Comparison of ENCODE assay signal across 14 mouse cellular contexts in genomic region chr11:117996066-117996465, GRCm38 (mm10). TPM values are rescaled to one million over a fixed set of nuclear protein-coding genes. Genes with fewer than 3 reads are reported as not detected.
A peak's percentile ranks its signal among the peaks of the same experiment; 100 is the strongest.
DNase-seq lines count a peak whose midpoint lies in the region; ATAC-seq and TF ChIP-seq lines count a peak whose summit lies in the region.
"Had no signal": no experiment of that assay in that cellular context is flagged by ENCODE, and none has a peak within 500 bp of the region (broad histone marks: within the 10 kb centered on the region; RNA-seq: fewer than 3 reads in every experiment).

No protein-coding gene starts in this region.

- no peak overlapping the region for H3K9ac ChIP-seq in forebrain, embryonic 16.5 days (replicated peaks; ENCODE audit: low read depth, low read length)
- H3K9ac ChIP-seq: forebrain, embryonic 13.5 days; liver, embryonic 13.5 days had no signal

- ATAC-seq in forebrain, embryonic 16.5 days, result no peak
- no peak for ATAC-seq in megakaryocyte progenitor cell, adult 5-6 weeks (replicated peaks; ENCODE audit: poor library complexity)
- ATAC-seq: forebrain, embryonic 13.5 days; intestine, postnatal 0 days had no signal

- no peak for TF ChIP-seq POLR2A in embryonic fibroblast, embryonic 13.5 days (IDR thresholded peaks at IDR 0.05; ENCODE audit: low read depth, low read length)
- no peak for TF ChIP-seq POLR2A in thymus, adult 2 months (IDR thresholded peaks at IDR 0.05; ENCODE audit: control insufficient read depth, extremely low read depth, insufficient read depth, low read length, poor library complexity)

- H3K4me1 ChIP-seq in forebrain, embryonic 10.5 days, result peaks cover 58% of the 10 kb centered on the region
- H3K4me1 ChIP-seq in forebrain, embryonic 16.5 days (replicated peaks; ENCODE audit: control insufficient read depth, insufficient read depth, low read length), result peaks cover 11% of the 10 kb centered on the region
- peaks cover 99% of the 10 kb centered on the region for H3K4me1 ChIP-seq in E14TG2a.4 (replicated peaks; ENCODE audit: low read depth, low read length)
- peaks cover 48% of the 10 kb centered on the region for H3K4me1 ChIP-seq in embryonic fibroblast, embryonic 13.5 days (ENCODE audit: control insufficient read depth, insufficient read depth, low read length)
- H3K4me1 ChIP-seq in thymus, adult 2 months (replicated peaks; ENCODE audit: control insufficient read depth, insufficient read depth, low read length), result peaks cover 35% of the 10 kb centered on the region

- no peaks in the 10 kb centered on the region for H3K9me3 ChIP-seq in forebrain, embryonic 10.5 days
- no peaks in the 10 kb centered on the region for H3K9me3 ChIP-seq in forebrain, embryonic 16.5 days (ENCODE audit: control insufficient read depth, low read length)
- no peaks in the 10 kb centered on the region for H3K9me3 ChIP-seq in E14TG2a.4 (ENCODE audit: low read length)
- H3K9me3 ChIP-seq: forebrain, embryonic 13.5 days; liver, embryonic 13.5 days had no signal

- H3K4me2 ChIP-seq in forebrain, embryonic 16.5 days (ENCODE audit: low read length), result no peak overlapping the region
- H3K4me2 ChIP-seq: forebrain, embryonic 13.5 days; liver, embryonic 13.5 days had no signal

- TF ChIP-seq CTCF in layer of hippocampus, adult 2 months (conservative IDR thresholded peaks at IDR 0.05), result no peak
- no peak for TF ChIP-seq CTCF in E14TG2a.4 (conservative IDR thresholded peaks at IDR 0.05; ENCODE audit: low read length)
- TF ChIP-seq CTCF in embryonic fibroblast, embryonic 13.5 days (IDR thresholded peaks at IDR 0.05; ENCODE audit: borderline replicate concordance, insufficient read depth, low read length), result no peak
- TF ChIP-seq CTCF in thymus, adult 2 months (IDR thresholded peaks at IDR 0.05; ENCODE audit: borderline replicate concordance, control insufficient read depth, extremely low read depth, insufficient read depth, low read length, poor library complexity), result no peak

- no peak for DNase-seq in forebrain, embryonic 10.5 days (ENCODE audit: extremely low spot score, low spot score)
- DNase-seq in layer of hippocampus, adult 2 months (ENCODE audit: low spot score in 2 of 2), result peak in 1 of 2 experiments; percentile 21
- no peak for DNase-seq in layer of hippocampus, adult 9-10 months (ENCODE audit: low spot score)
- no peak for DNase-seq in thymus, adult 2 months
- DNase-seq: cerebellum, adult 9-11 months; gastrocnemius, postnatal 36 days; liver, embryonic 13.5 days; lung, postnatal 4 days had no signal

- peaks cover 40% of the 10 kb centered on the region for H3K36me3 ChIP-seq in forebrain, embryonic 10.5 days (replicated peaks)
- peaks cover 2% of the 10 kb centered on the region; the same call in 1 of the 2 replicates for H3K36me3 ChIP-seq in forebrain, embryonic 16.5 days (ENCODE audit: control insufficient read depth, insufficient read depth)
- peaks cover 85% of the 10 kb centered on the region for H3K36me3 ChIP-seq in E14TG2a.4 (ENCODE audit: insufficient read depth, low read length)
- H3K36me3 ChIP-seq in thymus, adult 2 months (ENCODE audit: control insufficient read depth, insufficient read depth, low read length), result peaks cover 10% of the 10 kb centered on the region

- WGBS in forebrain, embryonic 10.5 days, result 30% methylated on average over 3 of the region's 3 CpGs
- WGBS in forebrain, embryonic 16.5 days, result 23% methylated on average over 3 of the region's 3 CpGs
- 93% methylated on average over 3 of the region's 3 CpGs for WGBS in thymus, adult 2 months

- no peak overlapping the region for H3K4me3 ChIP-seq in forebrain, embryonic 10.5 days
- no peak overlapping the region for H3K4me3 ChIP-seq in forebrain, embryonic 16.5 days (replicated peaks; ENCODE audit: low read length)
- H3K4me3 ChIP-seq in layer of hippocampus, adult 2 months, result no peak overlapping the region
- peak overlapping the region; percentile 52; the same call in 1 of the 2 replicates for H3K4me3 ChIP-seq in E14TG2a.4 (replicated peaks; ENCODE audit: low read length)
- H3K4me3 ChIP-seq in embryonic fibroblast, embryonic 13.5 days (ENCODE audit: insufficient read depth, low read length), result no peak overlapping the region
- H3K4me3 ChIP-seq in thymus, adult 2 months (ENCODE audit: control insufficient read depth, insufficient read depth, low read length), result no peak overlapping the region
- H3K4me3 ChIP-seq: forebrain, embryonic 13.5 days; liver, embryonic 13.5 days had no signal

- 0 out of 2 replicates have a peak overlapping the region, but pooled peaks have one; percentile 12 for H3K27ac ChIP-seq in forebrain, embryonic 10.5 days
- no peak overlapping the region for H3K27ac ChIP-seq in forebrain, embryonic 16.5 days (ENCODE audit: low read length)
- 0 out of 2 replicates have a peak overlapping the region, but pooled peaks have one; percentile 39 for H3K27ac ChIP-seq in layer of hippocampus, adult 2 months
- peak overlapping the region; percentile 91 for H3K27ac ChIP-seq in embryonic fibroblast, embryonic 13.5 days (ENCODE audit: insufficient read depth, low read length)
- no peak overlapping the region for H3K27ac ChIP-seq in thymus, adult 2 months (ENCODE audit: control insufficient read depth, insufficient read depth, low read length)
- H3K27ac ChIP-seq: forebrain, embryonic 13.5 days; liver, embryonic 13.5 days had no signal

- no peaks in the 10 kb centered on the region for H3K27me3 ChIP-seq in forebrain, embryonic 10.5 days (ENCODE audit: poor library complexity, severe bottlenecking)
- H3K27me3 ChIP-seq in forebrain, embryonic 16.5 days (replicated peaks; ENCODE audit: control insufficient read depth, insufficient read depth, low read length), result no peaks in the 10 kb centered on the region
- no peaks in the 10 kb centered on the region for H3K27me3 ChIP-seq in E14TG2a.4 (ENCODE audit: insufficient read depth, low read length)
- H3K27me3 ChIP-seq in thymus, adult 2 months (ENCODE audit: control insufficient read depth, insufficient read depth, low read length), result no peaks in the 10 kb centered on the region
- H3K27me3 ChIP-seq: forebrain, embryonic 13.5 days; liver, embryonic 13.5 days had no signal

RNA-seq across cellular contexts. Expression of gene Pgs1, which starts 10.0 kb away (rescaled TPM):
- polyA plus RNA-seq in forebrain, embryonic 10.5 days (2016; fragmentation: Nextera tagmentation; extraction: Ambion mirVana), result 43.8 and 44.7 TPM in 2 replicates
- 56.9 and 58.1 TPM in 2 replicates for polyA plus RNA-seq in forebrain, embryonic 16.5 days (2015; fragmentation: Nextera tagmentation; extraction: Ambion mirVana)
- total RNA-seq in layer of hippocampus, adult 2 months (2021), result 10 to 100 TPM; 76.2 to 81.3 TPM
- 29.5 and 33.4 TPM in 2 replicates for polyA plus RNA-seq in embryonic fibroblast, embryonic 13.5 days (2011; ENCODE audit: insufficient read length, low read depth, missing spikeins)
- 13.0 and 14.7 TPM in 2 replicates for total RNA-seq in megakaryocyte progenitor cell, adult 5-6 weeks (2015)
- 15.6 and 18.7 TPM in 2 replicates for total RNA-seq in megakaryocyte progenitor cell, adult 5-6 weeks (2017)
- polyA plus RNA-seq in thymus, adult 2 months (2012; rRNA removed), result 89.1 and 89.5 TPM in 2 replicates

RNA-seq across cellular contexts. Expression of gene Socs3, which starts 26.2 kb away (rescaled TPM):
- polyA plus RNA-seq in forebrain, embryonic 10.5 days (2016; fragmentation: Nextera tagmentation; extraction: Ambion mirVana), result 13.6 and 14.7 TPM in 2 replicates
- polyA plus RNA-seq in forebrain, embryonic 16.5 days (2015; fragmentation: Nextera tagmentation; extraction: Ambion mirVana), result 11.7 and 13.7 TPM in 2 replicates
- 1 to 10 TPM in 1 of 2 experiments, under 1 TPM in 1; 0.92 to 1.3 TPM for total RNA-seq in layer of hippocampus, adult 2 months (2021)
- 15.2 and 31.9 TPM in 2 replicates for polyA plus RNA-seq in embryonic fibroblast, embryonic 13.5 days (2011; ENCODE audit: insufficient read length, low read depth, missing spikeins)
- 0.76 and 0.96 TPM in 2 replicates for total RNA-seq in megakaryocyte progenitor cell, adult 5-6 weeks (2015)
- total RNA-seq in megakaryocyte progenitor cell, adult 5-6 weeks (2017), result 0.79 and 1.1 TPM in 2 replicates
- 44.3 and 45.7 TPM in 2 replicates for polyA plus RNA-seq in thymus, adult 2 months (2012; rRNA removed)

Comparison
In these comparisons a context has a peak if more than half of its experiments do, and no peak if none do; other contexts are left out.
1. H3K27ac ChIP-seq: peak in forebrain, embryonic 10.5 days (single experiment), layer of hippocampus, adult 2 months (single experiment) and embryonic fibroblast, embryonic 13.5 days (single experiment); none in forebrain, embryonic 16.5 days (single experiment) and thymus, adult 2 months (single experiment).